Mouse (Mus musculus) spleen, adult 2 months (tissue): ENCODE data around the gene Krtap10-10. TPM values are rescaled to one million over a fixed set of nuclear protein-coding genes. Genes with fewer than 3 reads are reported as not detected.

ENCODE experiments used
- DNase-seq, 2 experiments: peaks; one replicate each; pipeline versions ENCODE4 v3.0.0 to v3.0.0-alpha.2; 2012 to 2021; ENCODE audit warnings: low spot score in 2 of 2, low read depth in 1 of 2
- H3K27ac ChIP-seq: fragments of 200-500 bp; 2 replicates; pipeline ENCODE4 v1.5.1; 2012; ENCODE audit warnings: low read length, inconsistent platforms; ENCODE audit not compliant: insufficient read depth
- H3K27me3 ChIP-seq: fragments of 200-500 bp; 2 replicates; pipeline ENCODE4 v1.6.1; 2012; ENCODE audit warnings: mild to moderate bottlenecking, moderate library complexity, low read length, inconsistent platforms; ENCODE audit not compliant: control insufficient read depth, insufficient read depth
- H3K36me3 ChIP-seq: fragments of 200-500 bp; 2 replicates; pipeline ENCODE4 v1.6.1; 2012; ENCODE audit warnings: mild to moderate bottlenecking, low read length, inconsistent platforms; ENCODE audit not compliant: control insufficient read depth, insufficient read depth
- H3K4me1 ChIP-seq: fragments of 200-500 bp; 2 replicates; pipeline ENCODE4 v1.6.1; 2011; ENCODE audit warnings: inconsistent platforms; ENCODE audit not compliant: control insufficient read depth, insufficient read depth, insufficient read length
- H3K4me3 ChIP-seq: fragments of 200-500 bp; 2 replicates; pipeline ENCODE4 v1.5.1; 2011; ENCODE audit warnings: mild to moderate bottlenecking, inconsistent platforms; ENCODE audit not compliant: insufficient read depth, insufficient read length; ENCODE audit errors: extremely low read depth
- CTCF ChIP-seq: fragments of 200-500 bp; IDR thresholded peaks from 2 replicates; pipeline ENCODE4 v1.5.1; 2011; ENCODE audit warnings: mild to moderate bottlenecking, inconsistent platforms; ENCODE audit not compliant: insufficient read depth, insufficient read length, insufficient replicate concordance; ENCODE audit errors: extremely low read depth
- POLR2A ChIP-seq: fragments of 200-500 bp; IDR thresholded peaks from 2 replicates; pipeline ENCODE4 v1.6.1; 2011; ENCODE audit warnings: low read depth, low read length, inconsistent platforms
- WGBS: fragments of 180-500 bp; shearing (Covaris S2); methylation state at CpG from one replicate; pipeline ENCODE4 v1.1.7; 2018; 5-methylcytosine and 5-hydroxymethylcytosine counted together
- polyA plus RNA-seq: library from polyadenylated mRNA; depleted of rRNA; stranded (reverse); fragments of >200 nt; gene quantifications from 2 replicates; pipeline ENCODE4 v1.2.3, GENCODE M21; 2012

Gene Krtap10-10
- polyA plus RNA-seq, 1 experiment: not detected

- WGBS: 93% methylated on average over 2 of the region's 3 CpGs
- no peaks in the 10 kb centered on the region for H3K27me3 ChIP-seq
- H3K4me3 ChIP-seq: no peak within 1 kb of the TSS
- no peak for DNase-seq
- H3K36me3 ChIP-seq: no peaks in the 10 kb centered on the region
- H3K27ac ChIP-seq: no peak within 1 kb of the TSS
- H3K4me1 ChIP-seq: no peaks in the 10 kb centered on the region
- TF ChIP-seq CTCF (no peak), POLR2A (no peak)
Measured at GRCm38 (mm10) chr10:77846503-77846902, 10.8 kb downstream of the Krtap10-10 start, which contains the start of gene Gm36176. Gene Gm36176, plus strand, starts transcription at chr10:77846803.

- WGBS: 43% methylated on average over 2 of the region's 2 CpGs
- H3K36me3 ChIP-seq: no peaks in the 10 kb centered on the region
- DNase-seq: no peak
- no peak overlapping the region for H3K27ac ChIP-seq
- TF ChIP-seq POLR2A: no peak
- TF ChIP-seq CTCF: no peak
- H3K4me3 ChIP-seq: no peak overlapping the region
- H3K4me1 ChIP-seq: no peaks in the 10 kb centered on the region
- no peaks in the 10 kb centered on the region for H3K27me3 ChIP-seq
Measured at GRCm38 (mm10) chr10:77846961-77847360, 11.2 kb downstream of the Krtap10-10 start.

DNA sequence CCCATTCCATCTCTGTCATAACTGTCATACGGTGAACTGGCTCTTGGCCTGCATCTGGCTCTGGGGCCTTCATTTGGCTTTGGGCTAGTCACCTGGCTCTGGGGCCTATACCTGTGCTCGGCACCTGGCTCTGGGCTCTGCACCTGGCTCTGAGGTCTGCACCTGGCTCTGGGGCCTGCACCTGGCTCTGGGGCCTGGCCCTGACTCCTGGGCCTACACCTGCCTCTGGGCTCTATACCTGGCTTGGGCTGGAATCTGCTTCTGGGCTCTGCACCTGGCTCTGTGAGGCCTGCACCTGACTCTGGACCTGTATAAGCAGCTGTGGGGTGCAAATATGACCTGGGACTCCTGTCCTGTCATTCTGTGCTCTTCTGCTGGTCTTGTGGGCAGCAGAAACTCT lies 11.8 kb downstream of the Krtap10-10 start:
- Histone ChIP-seq H3K27me3 (no peaks in the 10 kb centered on the region), H3K27ac (no peak overlapping the region), H3K4me1 (no peaks in the 10 kb centered on the region), H3K4me3 (no peak overlapping the region), H3K36me3 (no peaks in the 10 kb centered on the region)
- 84% methylated on average over 2 of the region's 2 CpGs for WGBS
- no peak for DNase-seq
- TF ChIP-seq POLR2A: no peak
- no peak for TF ChIP-seq CTCF

DNA sequence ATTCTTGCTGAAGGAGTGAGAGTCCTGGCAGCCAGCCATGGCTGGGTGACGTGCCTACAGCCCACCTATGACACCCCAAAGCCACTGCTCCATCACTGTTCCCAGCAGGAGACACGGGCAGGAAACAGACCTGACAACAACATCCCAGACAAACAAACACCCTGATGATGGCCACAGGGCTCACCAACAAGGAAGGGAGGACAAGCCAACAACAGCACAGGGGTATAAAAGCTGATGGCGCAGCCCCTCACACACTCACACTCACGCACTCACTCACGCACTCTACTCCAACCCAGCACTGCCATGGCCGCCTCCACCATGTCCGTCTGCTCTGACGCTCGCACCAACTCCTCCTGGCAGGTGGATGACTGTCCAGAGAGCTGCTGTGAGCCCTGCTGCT lies 16.8 kb downstream of the Krtap10-10 start, which contains the start of gene Gm10318:
TSS of gene Gm10318 (plus strand) at position 301 of the 400 bp plus-strand sequence.
- H3K27ac ChIP-seq: no peak within 1 kb of the TSS
- H3K36me3 ChIP-seq: no peaks in the 10 kb centered on the region
- H3K27me3 ChIP-seq: no peaks in the 10 kb centered on the region
- WGBS: 68% methylated on average over 9 of the region's 9 CpGs
- no peaks in the 10 kb centered on the region for H3K4me1 ChIP-seq
- TF ChIP-seq POLR2A: no peak
- TF ChIP-seq CTCF: no peak
- no peak for DNase-seq
- no peak within 1 kb of the TSS for H3K4me3 ChIP-seq

GRCm38 (mm10) chr10:77861675-77862074 lies 25.9 kb downstream of the Krtap10-10 start, which contains the start of gene Gm3285:
Gene Gm3285, plus strand, starts transcription at chr10:77861975.
- 63% methylated on average over 5 of the region's 7 CpGs for WGBS
- H3K27ac ChIP-seq: no peak within 1 kb of the TSS
- H3K36me3 ChIP-seq: no peaks in the 10 kb centered on the region
- no peak for DNase-seq
- H3K27me3 ChIP-seq: no peaks in the 10 kb centered on the region
- H3K4me1 ChIP-seq: 0 out of 2 replicates have a peak, but pooled peaks cover 2% of the 10 kb centered on the region
- TF ChIP-seq CTCF: no peak
- TF ChIP-seq POLR2A: no peak
- no peak within 1 kb of the TSS for H3K4me3 ChIP-seq

GRCm38 (mm10) chr10:77864067-77864761 lies 28.5 kb downstream of the Krtap10-10 start:
- no peaks in the 10 kb centered on the region for H3K27me3 ChIP-seq
- no peaks in the 10 kb centered on the region for H3K36me3 ChIP-seq
- TF ChIP-seq POLR2A (no peak), CTCF (no peak)
- no peak overlapping the region for H3K27ac ChIP-seq
- 0 out of 2 replicates have a peak, but pooled peaks cover 2% of the 10 kb centered on the region for H3K4me1 ChIP-seq
- 25% methylated on average over 14 of the region's 14 CpGs for WGBS
- H3K4me3 ChIP-seq: peak overlapping the region; percentile 38
- peak; percentile 22 to 42 for DNase-seq

- DNase-seq: no peak
Measured at GRCm38 (mm10) chr10:77864762-77865143, 29.0 kb downstream of the Krtap10-10 start.

More at GRCm38 (mm10) chr10:77864762-77865143, 29.0 kb downstream of the Krtap10-10 start:
- Histone ChIP-seq H3K27ac (no peak overlapping the region), H3K36me3 (no peaks in the 10 kb centered on the region), H3K4me1 (0 out of 2 replicates have a peak, but pooled peaks cover 2% of the 10 kb centered on the region), H3K4me3 (peak overlapping the region; percentile 38), H3K27me3 (no peaks in the 10 kb centered on the region)
- no peak for TF ChIP-seq CTCF
- no peak for TF ChIP-seq POLR2A
- WGBS: 26% methylated on average over 11 of the region's 11 CpGs
